8 mouse cellular contexts compared by ENCODE assay signal in the genomic region with DNA sequence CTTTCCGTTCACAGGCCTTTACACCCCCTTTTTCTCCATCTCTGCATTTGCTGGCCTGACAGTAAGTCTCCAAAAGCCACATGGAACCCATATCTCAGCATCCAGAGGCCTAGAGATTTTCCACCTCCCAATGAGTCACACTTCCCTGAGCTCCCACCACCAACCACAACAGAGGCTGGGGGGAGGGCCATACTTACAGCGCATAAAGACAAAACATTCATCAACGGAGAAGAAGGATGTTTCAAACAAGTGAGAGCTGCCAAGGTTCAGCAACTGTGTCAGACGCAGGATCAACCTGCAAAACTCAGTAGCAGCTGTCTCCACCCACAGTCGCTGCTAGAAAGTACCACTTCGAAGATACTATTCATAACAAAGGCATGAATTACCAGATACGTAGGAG. TPM values are rescaled to one million over a fixed set of nuclear protein-coding genes. Genes with fewer than 3 reads are reported as not detected.
DNase-seq lines count a peak whose midpoint lies in the region; ATAC-seq and TF ChIP-seq lines count a peak whose summit lies in the region.

No protein-coding gene starts in this region.

- no peaks in the 10 kb centered on the region for H3K4me1 ChIP-seq in neural tube, embryonic 14.5 days (ENCODE audit: control insufficient read depth, insufficient read depth, low read length)

- H3K9me3 ChIP-seq in neural tube, embryonic 14.5 days (ENCODE audit: control insufficient read depth, low read length): no peaks in the 10 kb centered on the region

- H3K27me3 ChIP-seq in neural tube, embryonic 14.5 days (ENCODE audit: control insufficient read depth, insufficient read depth, low read length): no peaks in the 10 kb centered on the region

- ATAC-seq in neural tube, embryonic 14.5 days (ENCODE audit: low read depth): no peak
- ATAC-seq in hematopoietic stem cell, adult 5-6 weeks (replicated peaks in 1 of 2; ENCODE audit: insufficient read depth in 1 of 2, low FRiP score in 2 of 2, low TSS enrichment in 1 of 2, low read depth in 1 of 2, poor library complexity in 2 of 2, severe bottlenecking in 2 of 2): peak; percentile 40 to 48
- no peak for ATAC-seq in erythroblast, adult 5-6 weeks (replicated peaks; ENCODE audit: low FRiP score, poor library complexity, severe bottlenecking)

- 71% methylated on average over 7 of the region's 7 CpGs for WGBS in neural tube, embryonic 14.5 days

- TF ChIP-seq CTCF in gastrocnemius, adult 2 months (IDR thresholded peaks at IDR 0.05): no peak

- H3K27ac ChIP-seq in gastrocnemius, adult 2 months: peak overlapping the region; percentile 94; the same call in 1 of the 2 replicates
- H3K27ac ChIP-seq in neural tube, embryonic 14.5 days (ENCODE audit: low read depth, low read length): peak overlapping the region; percentile 35; the same call in 1 of the 2 replicates

- no peaks in the 10 kb centered on the region for H3K36me3 ChIP-seq in neural tube, embryonic 14.5 days (ENCODE audit: control insufficient read depth, insufficient read depth, low read length)

- no peak overlapping the region for H3K4me2 ChIP-seq in neural tube, embryonic 14.5 days (ENCODE audit: low read depth, low read length)

- no peak overlapping the region for H3K4me3 ChIP-seq in gastrocnemius, adult 2 months
- H3K4me3 ChIP-seq in neural tube, embryonic 14.5 days (ENCODE audit: low read depth, low read length): no peak overlapping the region

- intact Hi-C loops in gastrocnemius, adult 2 months (cut with DNase I): loop anchor here (5.0 kb wide), 1 partner anchor 62 kb away; no protein-coding TSS in a partner anchor
- intact Hi-C loops in gastrocnemius, postnatal 36 days (cut with DNase I): no loop called here

- no peak overlapping the region for H3K9ac ChIP-seq in neural tube, embryonic 14.5 days (replicated peaks; ENCODE audit: low read depth, low read length)

- no peak for DNase-seq in gastrocnemius, adult 2 months
- DNase-seq in gastrocnemius, postnatal 36 days: no peak
- DNase-seq in neural tube, embryonic 10.5 days (ENCODE audit: extremely low spot score, low spot score): no peak
- DNase-seq in telencephalon, adult 2 months (ENCODE audit: low read depth, low spot score): peak; percentile 16
- DNase-seq in gastrocnemius, postnatal 25 days: no peak

RNA-seq across cellular contexts. Expression of gene Vcpkmt, which starts 43.5 kb away (rescaled TPM):
- total RNA-seq in gastrocnemius, adult 2 months (2021): 1 to 10 TPM; 3.5 to 3.7 TPM
- 1 to 10 TPM; 3.1 to 3.8 TPM for total RNA-seq in gastrocnemius, postnatal 36 days (2021)
- polyA plus RNA-seq in neural tube, embryonic 14.5 days (2014; fragmentation: Nextera tagmentation; extraction: Ambion mirVana): 22.3 and 26.1 TPM in 2 replicates
- 19.9 and 20.6 TPM in 2 replicates for total RNA-seq in hematopoietic stem cell, adult 5-6 weeks (2017)
- 1 to 10 TPM; 3.5 to 4.2 TPM for total RNA-seq in gastrocnemius, postnatal 25 days (2021)
- 2.3 and 16.3 TPM in 2 replicates for total RNA-seq in erythroblast, adult 5-6 weeks (2015; ENCODE audit: low replicate concordance)
- total RNA-seq in erythroblast, adult 5-6 weeks (2017; ENCODE audit: low replicate concordance): 0.42 and 0.51 TPM in 2 replicates

Comparison
In these comparisons a context has a peak if more than half of its experiments do, and no peak if none do; other contexts are left out.
1. ATAC-seq: peak in hematopoietic stem cell, adult 5-6 weeks (2 of 2); none in neural tube, embryonic 14.5 days (single experiment) and erythroblast, adult 5-6 weeks (single experiment).